Mouse (Mus musculus): Measurements from ENCODE around the gene Fth1.

Fth1 gene

GRCm38 (mm10) chr19:10025169-10025875 is 44.9 kb downstream of the Fth1 start:
- peak; percentile 39 for DNase-seq

- DNase-seq: no peak
Observed at GRCm38 (mm10) chr19:10029746-10030145, 49.3 kb downstream of the Fth1 start.

GRCm38 (mm10) chr19:10033211-10033973 is 53.0 kb downstream of the Fth1 start:
- peak; percentile 68 for DNase-seq

- no peak for DNase-seq
Observed at GRCm38 (mm10) chr19:10034356-10034755, 54.0 kb downstream of the Fth1 start.

Data from thymus, postnatal 4 days (tissue).